Comparison of ENCODE assay signal across 7 mouse cellular contexts in the genomic region with DNA sequence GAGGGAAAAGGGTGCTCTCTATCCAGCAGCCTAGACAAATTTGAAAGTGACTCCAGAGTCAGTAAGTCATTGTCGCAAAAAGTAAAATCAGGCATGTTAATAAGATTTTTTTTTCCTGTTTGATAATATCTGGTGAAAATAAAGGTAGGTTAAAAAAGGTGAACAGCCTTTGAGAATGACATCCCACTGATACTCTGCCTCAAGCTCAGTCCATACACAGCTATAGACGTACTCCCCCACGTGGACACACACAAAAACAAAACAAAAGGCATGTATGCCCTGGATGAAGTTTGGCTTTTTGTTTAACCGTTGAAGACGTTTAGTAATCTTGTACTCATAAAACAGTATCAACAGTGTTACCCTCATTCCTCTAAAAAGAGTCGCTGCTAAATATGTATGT. TPM values are rescaled to one million over a fixed set of nuclear protein-coding genes. Genes with fewer than 3 reads are reported as not detected.
A peak's percentile ranks its signal among the peaks of the same experiment; 100 is the strongest.
DNase-seq lines count a peak whose midpoint lies in the region; ATAC-seq and TF ChIP-seq lines count a peak whose summit lies in the region.

No protein-coding gene starts in this region.

- peak overlapping the region; percentile 93; the same call in 1 of the 2 replicates for H3K27ac ChIP-seq in heart, embryonic 13.5 days (replicated peaks)
- no peak overlapping the region for H3K27ac ChIP-seq in midbrain, postnatal 0 days (ENCODE audit: low read depth, low read length)

- ATAC-seq in heart, embryonic 13.5 days (ENCODE audit: extremely low read depth, insufficient number of reproducible peaks, low FRiP score, low TSS enrichment): no peak
- no peak for ATAC-seq in midbrain, postnatal 0 days (ENCODE audit: low FRiP score)

- H3K4me1 ChIP-seq in heart, embryonic 13.5 days: peaks cover 22% of the 10 kb centered on the region
- 0 out of 2 replicates have a peak, but pooled peaks cover 3% of the 10 kb centered on the region for H3K4me1 ChIP-seq in midbrain, postnatal 0 days (ENCODE audit: insufficient read depth, low read length)

- peak overlapping the region; percentile 83 for H3K4me3 ChIP-seq in heart, embryonic 13.5 days
- H3K4me3 ChIP-seq in midbrain, postnatal 0 days (ENCODE audit: low read depth, low read length): peak overlapping the region; percentile 89; the same call in 1 of the 2 replicates

- peak overlapping the region; percentile 83 for H3K9ac ChIP-seq in heart, embryonic 13.5 days
- H3K9ac ChIP-seq in midbrain, postnatal 0 days (replicated peaks; ENCODE audit: low read length, poor library complexity, severe bottlenecking): no peak overlapping the region

- H3K4me2 ChIP-seq in heart, embryonic 13.5 days: peak overlapping the region; percentile 87
- peak overlapping the region; percentile 50; the same call in 1 of the 2 replicates for H3K4me2 ChIP-seq in midbrain, postnatal 0 days (ENCODE audit: low read depth, low read length, poor library complexity, severe bottlenecking)

- peaks cover 2% of the 10 kb centered on the region; the same call in 1 of the 2 replicates for H3K36me3 ChIP-seq in heart, embryonic 13.5 days
- no peaks in the 10 kb centered on the region for H3K36me3 ChIP-seq in midbrain, postnatal 0 days (ENCODE audit: insufficient read depth, low read length)

- WGBS in heart, embryonic 13.5 days: 48% methylated on average over 6 of the region's 6 CpGs
- WGBS in large intestine, adult 2 months: 10% methylated on average over 6 of the region's 6 CpGs
- WGBS in midbrain, postnatal 0 days: 34% methylated on average over 6 of the region's 6 CpGs

- peak; percentile 6 to 11 for DNase-seq in spleen, postnatal 36 days (ENCODE audit: low spot score in 2 of 2)
- no peak for DNase-seq in spleen, postnatal 14 days (ENCODE audit: low spot score in 2 of 2)
- peak; percentile 42 to 51 for DNase-seq in cerebellum, adult 18-20 months
- DNase-seq in large intestine, adult 2 months (ENCODE audit: low read depth, low spot score): peak; percentile 11
- peak; percentile 38 for DNase-seq in midbrain, postnatal 0 days (ENCODE audit: low spot score)
- no peak for DNase-seq in yolk sac, embryonic 10.5 days (ENCODE audit: low spot score)

- H3K27me3 ChIP-seq in heart, embryonic 13.5 days (replicated peaks): no peaks in the 10 kb centered on the region
- no peaks in the 10 kb centered on the region for H3K27me3 ChIP-seq in midbrain, postnatal 0 days (ENCODE audit: insufficient read depth, low read length)

- peak; percentile 61 for TF ChIP-seq CTCF in midbrain, postnatal 0 days (IDR thresholded peaks at IDR 0.05)

- H3K9me3 ChIP-seq in heart, embryonic 13.5 days: no peaks in the 10 kb centered on the region
- no peaks in the 10 kb centered on the region for H3K9me3 ChIP-seq in midbrain, postnatal 0 days (ENCODE audit: low read length)

RNA-seq across cellular contexts. Expression of gene D3Ertd751e, which starts 1.0 kb away (rescaled TPM):
- 13.3 and 14.7 TPM in 2 replicates for polyA plus RNA-seq in heart, embryonic 13.5 days (2015; fragmentation: Nextera tagmentation; extraction: Ambion mirVana)
- 0.63 and 0.96 TPM in 2 replicates for polyA plus RNA-seq in large intestine, adult 2 months (2012; rRNA removed)
- total RNA-seq in midbrain, postnatal 0 days (2014; rRNA removed): 3.2 and 4.0 TPM in 2 replicates
- polyA plus RNA-seq in midbrain, postnatal 0 days (2015; fragmentation: Nextera tagmentation; extraction: Ambion mirVana): 8.9 and 9.0 TPM in 2 replicates

RNA-seq across cellular contexts. Expression of gene Sclt1, which starts 1.1 kb away (rescaled TPM):
- 9.0 and 9.7 TPM in 2 replicates for polyA plus RNA-seq in heart, embryonic 13.5 days (2015; fragmentation: Nextera tagmentation; extraction: Ambion mirVana)
- polyA plus RNA-seq in large intestine, adult 2 months (2012; rRNA removed): 0.97 and 2.0 TPM in 2 replicates
- 18.0 and 31.4 TPM in 2 replicates for total RNA-seq in midbrain, postnatal 0 days (2014; rRNA removed)
- polyA plus RNA-seq in midbrain, postnatal 0 days (2015; fragmentation: Nextera tagmentation; extraction: Ambion mirVana): 12.1 and 16.8 TPM in 2 replicates

Comparison
In these comparisons a context has a peak if more than half of its experiments do, and no peak if none do; other contexts are left out.
1. DNase-seq: peak in spleen, postnatal 36 days (2 of 2), cerebellum, adult 18-20 months (2 of 2), large intestine, adult 2 months (single experiment) and midbrain, postnatal 0 days (single experiment); none in spleen, postnatal 14 days (0 of 2) and yolk sac, embryonic 10.5 days (single experiment).